Comparison of ENCODE assay signal across 13 mouse cellular contexts in the genomic region with DNA sequence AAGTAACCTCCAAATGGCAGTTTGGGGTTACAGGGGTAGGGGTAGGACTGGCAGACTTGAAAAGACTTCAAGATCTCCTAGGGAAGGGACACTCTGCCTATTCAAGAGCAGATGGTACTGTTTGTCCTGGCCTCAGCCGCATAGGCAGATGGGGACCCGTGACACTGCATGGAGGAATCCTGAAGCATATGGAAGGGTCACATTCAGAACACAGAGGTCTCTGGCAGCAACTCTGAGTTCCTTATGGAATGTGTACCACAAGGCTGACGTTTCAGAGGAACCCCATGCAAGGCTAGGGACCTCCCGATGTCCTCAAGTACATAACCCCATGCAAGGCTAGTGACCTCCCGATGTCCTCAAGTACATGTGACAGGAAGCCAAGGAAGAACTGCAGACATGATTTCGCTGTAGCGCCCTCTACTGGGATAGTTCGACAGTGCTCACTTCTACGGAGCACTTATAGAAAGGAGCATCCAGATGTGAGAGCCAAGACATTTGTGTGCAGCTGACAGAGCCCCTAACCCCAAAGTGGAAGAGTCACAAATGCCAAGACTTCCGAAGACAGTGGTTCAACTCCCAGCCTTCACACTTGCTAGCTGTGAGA. TPM values are rescaled to one million over a fixed set of nuclear protein-coding genes. Genes with fewer than 3 reads are reported as not detected.
DNase-seq lines count a peak whose midpoint lies in the region; ATAC-seq and TF ChIP-seq lines count a peak whose summit lies in the region.
"Had no signal": no experiment of that assay in that cellular context is flagged by ENCODE, and none has a peak within 500 bp of the region (broad histone marks: within the 10 kb centered on the region; RNA-seq: fewer than 3 reads in every experiment).

No protein-coding gene starts in this region.

- H3K4me2 ChIP-seq in midbrain, postnatal 0 days (ENCODE audit: low read depth, low read length, poor library complexity, severe bottlenecking): no peak overlapping the region
- no peak overlapping the region for H3K4me2 ChIP-seq in midbrain, embryonic 14.5 days (ENCODE audit: low read length)
- no peak overlapping the region for H3K4me2 ChIP-seq in neural tube, embryonic 15.5 days
- H3K4me2 ChIP-seq: kidney, embryonic 15.5 days; limb, embryonic 12.5 days; midbrain, embryonic 12.5 days had no signal

- peak; percentile 25 for TF ChIP-seq CTCF in midbrain, postnatal 0 days (IDR thresholded peaks at IDR 0.05)

- no peaks in the 10 kb centered on the region for H3K4me1 ChIP-seq in midbrain, postnatal 0 days (ENCODE audit: insufficient read depth, low read length)
- no peaks in the 10 kb centered on the region for H3K4me1 ChIP-seq in midbrain, embryonic 14.5 days (ENCODE audit: control insufficient read depth, insufficient read depth, low read length)
- H3K4me1 ChIP-seq in neural tube, embryonic 15.5 days: no peaks in the 10 kb centered on the region
- H3K4me1 ChIP-seq: kidney, embryonic 15.5 days; midbrain, embryonic 12.5 days had no signal

- no peaks in the 10 kb centered on the region for H3K36me3 ChIP-seq in midbrain, postnatal 0 days (ENCODE audit: insufficient read depth, low read length)
- H3K36me3 ChIP-seq in midbrain, embryonic 14.5 days (ENCODE audit: control insufficient read depth, insufficient read depth, low read length): no peaks in the 10 kb centered on the region
- H3K36me3 ChIP-seq in neural tube, embryonic 15.5 days: no peaks in the 10 kb centered on the region
- H3K36me3 ChIP-seq: kidney, embryonic 15.5 days; limb, embryonic 12.5 days; midbrain, embryonic 12.5 days had no signal

- H3K9ac ChIP-seq in midbrain, postnatal 0 days (replicated peaks; ENCODE audit: low read length, poor library complexity, severe bottlenecking): no peak overlapping the region
- no peak overlapping the region for H3K9ac ChIP-seq in midbrain, embryonic 14.5 days (replicated peaks; ENCODE audit: low read length)
- H3K9ac ChIP-seq in neural tube, embryonic 15.5 days (replicated peaks): no peak overlapping the region
- H3K9ac ChIP-seq: kidney, embryonic 15.5 days; limb, embryonic 12.5 days; midbrain, embryonic 12.5 days had no signal

- no peaks in the 10 kb centered on the region for H3K9me3 ChIP-seq in midbrain, postnatal 0 days (ENCODE audit: low read length)
- no peaks in the 10 kb centered on the region for H3K9me3 ChIP-seq in midbrain, embryonic 14.5 days (ENCODE audit: control insufficient read depth, low read length)
- no peaks in the 10 kb centered on the region for H3K9me3 ChIP-seq in neural tube, embryonic 15.5 days (replicated peaks)
- H3K9me3 ChIP-seq: kidney, embryonic 15.5 days; limb, embryonic 12.5 days; midbrain, embryonic 12.5 days had no signal

- DNase-seq in adrenal gland, postnatal 14 days: peak; percentile 21
- no peak for DNase-seq in adrenal gland, postnatal 25 days
- DNase-seq in midbrain, postnatal 0 days (ENCODE audit: low spot score): no peak
- DNase-seq in midbrain, embryonic 14.5 days: no peak
- DNase-seq in thymus, postnatal 4 days: peak; percentile 62
- no peak for DNase-seq in right cerebral cortex, adult 2 months (ENCODE audit: low spot score in 2 of 2)

- no peak overlapping the region for H3K27ac ChIP-seq in midbrain, postnatal 0 days (ENCODE audit: low read depth, low read length)
- no peak overlapping the region for H3K27ac ChIP-seq in midbrain, embryonic 14.5 days (replicated peaks; ENCODE audit: low read depth, low read length)
- no peak overlapping the region for H3K27ac ChIP-seq in neural tube, embryonic 15.5 days (replicated peaks)
- H3K27ac ChIP-seq: kidney, embryonic 15.5 days; limb, embryonic 12.5 days; midbrain, embryonic 12.5 days had no signal

- no peaks in the 10 kb centered on the region for H3K27me3 ChIP-seq in midbrain, postnatal 0 days (ENCODE audit: insufficient read depth, low read length)
- no peaks in the 10 kb centered on the region for H3K27me3 ChIP-seq in midbrain, embryonic 14.5 days (ENCODE audit: control insufficient read depth, insufficient read depth, low read length)
- H3K27me3 ChIP-seq in neural tube, embryonic 15.5 days (replicated peaks): no peaks in the 10 kb centered on the region
- H3K27me3 ChIP-seq: kidney, embryonic 15.5 days; limb, embryonic 12.5 days; midbrain, embryonic 12.5 days had no signal

- ATAC-seq in midbrain, postnatal 0 days (ENCODE audit: low FRiP score): no peak
- no peak for ATAC-seq in midbrain, embryonic 14.5 days (ENCODE audit: low FRiP score, low TSS enrichment)
- 0 out of 2 replicates have a peak, but pooled peaks have one; percentile 42 for ATAC-seq in erythroblast, adult 5-6 weeks (replicated peaks; ENCODE audit: low FRiP score, poor library complexity, severe bottlenecking)
- no peak for ATAC-seq in neural tube, embryonic 15.5 days (ENCODE audit: low FRiP score)

- H3K4me3 ChIP-seq in midbrain, postnatal 0 days (ENCODE audit: low read depth, low read length): no peak overlapping the region
- no peak overlapping the region for H3K4me3 ChIP-seq in midbrain, embryonic 14.5 days (replicated peaks; ENCODE audit: low read depth, low read length)
- no peak overlapping the region for H3K4me3 ChIP-seq in neural tube, embryonic 15.5 days (replicated peaks)
- H3K4me3 ChIP-seq: kidney, embryonic 15.5 days; limb, embryonic 12.5 days; midbrain, embryonic 12.5 days had no signal

- 82% methylated on average over 10 of the region's 10 CpGs for WGBS in midbrain, postnatal 0 days
- WGBS in midbrain, embryonic 14.5 days: 83% methylated on average over 10 of the region's 10 CpGs
- WGBS in neural tube, embryonic 15.5 days: 80% methylated on average over 10 of the region's 10 CpGs

RNA-seq across cellular contexts. Expression of gene Myoc, which starts 7.2 kb away (rescaled TPM):
- total RNA-seq in adrenal gland, postnatal 14 days (2021): 0.74 and 0.83 TPM in 2 replicates
- 1.2 and 1.9 TPM in 2 replicates for total RNA-seq in adrenal gland, postnatal 25 days (2021)
- total RNA-seq in midbrain, postnatal 0 days (2014; rRNA removed): 0.24 and 0.27 TPM in 2 replicates
- polyA plus RNA-seq in midbrain, postnatal 0 days (2015; fragmentation: Nextera tagmentation; extraction: Ambion mirVana): 0.21 and 0.33 TPM in 2 replicates
- 0.13 TPM in 1 of 2 replicates, not detected in the other for polyA plus RNA-seq in midbrain, embryonic 14.5 days (2014; fragmentation: Nextera tagmentation; extraction: Ambion mirVana)
- not detected in 2 replicates for total RNA-seq in erythroblast, adult 5-6 weeks (2015; ENCODE audit: low replicate concordance)
- total RNA-seq in erythroblast, adult 5-6 weeks (2017; ENCODE audit: low replicate concordance): not detected in 2 replicates
- 0.06 TPM in 1 of 2 replicates, not detected in the other for polyA plus RNA-seq in neural tube, embryonic 15.5 days (2015; fragmentation: Nextera tagmentation; extraction: Ambion mirVana)
- polyA plus RNA-seq: forebrain, embryonic 11.5 days; heart, embryonic 14.5 days; limb, embryonic 12.5 days; midbrain, embryonic 12.5 days had no signal

RNA-seq across cellular contexts. Expression of gene Myocos, which starts 11.8 kb away (rescaled TPM):
- total RNA-seq in adrenal gland, postnatal 14 days (2021): not detected in 2 replicates
- total RNA-seq in adrenal gland, postnatal 25 days (2021): not detected in 2 replicates
- not detected in 2 replicates for total RNA-seq in midbrain, postnatal 0 days (2014; rRNA removed)
- polyA plus RNA-seq in midbrain, postnatal 0 days (2015; fragmentation: Nextera tagmentation; extraction: Ambion mirVana): not detected in 2 replicates
- polyA plus RNA-seq in midbrain, embryonic 14.5 days (2014; fragmentation: Nextera tagmentation; extraction: Ambion mirVana): not detected in 2 replicates
- total RNA-seq in erythroblast, adult 5-6 weeks (2015; ENCODE audit: low replicate concordance): not detected in 2 replicates
- total RNA-seq in erythroblast, adult 5-6 weeks (2017; ENCODE audit: low replicate concordance): not detected in 2 replicates
- not detected in 2 replicates for polyA plus RNA-seq in neural tube, embryonic 15.5 days (2015; fragmentation: Nextera tagmentation; extraction: Ambion mirVana)
- polyA plus RNA-seq: forebrain, embryonic 11.5 days; heart, embryonic 14.5 days; kidney, embryonic 15.5 days; limb, embryonic 12.5 days; midbrain, embryonic 12.5 days had no signal

Comparison
In these comparisons a context has a peak if more than half of its experiments do, and no peak if none do; other contexts are left out.
1. DNase-seq: peak in adrenal gland, postnatal 14 days (single experiment) and thymus, postnatal 4 days (single experiment); none in adrenal gland, postnatal 25 days (single experiment), midbrain, postnatal 0 days (single experiment), midbrain, embryonic 14.5 days (single experiment) and right cerebral cortex, adult 2 months (0 of 2).